Mouse (Mus musculus) MEL (cell line): ENCODE results near the gene Trex1.

Experiments used
- CTCF ChIP-seq, 3 experiments: IDR thresholded peaks in 2 of 3; conservative IDR thresholded peaks in 1 of 3; 2 replicates each; pipeline ENCODE4 v1.5.1; 2011 to 2012; ENCODE audit warnings: low read length in 3 of 3, low read depth in 2 of 3, mild to moderate bottlenecking in 2 of 3, improper control_type of control experiment in 1 of 3, inconsistent platforms in 1 of 3, mixed read lengths in 1 of 3, moderate library complexity in 1 of 3; ENCODE audit not compliant: control insufficient read depth in 1 of 3, insufficient read depth in 1 of 3, poor library complexity in 1 of 3, severe bottlenecking in 1 of 3
- JUND ChIP-seq: IDR thresholded peaks from 2 replicates; pipeline ENCODE4 v1.6.1; 2011; ENCODE audit warnings: low read depth, mild to moderate bottlenecking, improper control_type of control experiment, low read length
- MAX ChIP-seq: IDR thresholded peaks from 2 replicates; pipeline ENCODE4 v1.6.1; 2011; ENCODE audit warnings: low read length, improper control_type of control experiment
- POLR2A ChIP-seq, 2 experiments: IDR thresholded peaks; 2 replicates each; pipeline ENCODE4 v1.6.1; 2011 to 2012; ENCODE audit warnings: low read length in 2 of 2, mild to moderate bottlenecking in 2 of 2, control low read depth in 1 of 2, improper control_type of control experiment in 1 of 2, low read depth in 1 of 2, moderate library complexity in 1 of 2; ENCODE audit not compliant: control insufficient read depth in 1 of 2, insufficient read depth in 1 of 2, poor library complexity in 1 of 2

DNA sequence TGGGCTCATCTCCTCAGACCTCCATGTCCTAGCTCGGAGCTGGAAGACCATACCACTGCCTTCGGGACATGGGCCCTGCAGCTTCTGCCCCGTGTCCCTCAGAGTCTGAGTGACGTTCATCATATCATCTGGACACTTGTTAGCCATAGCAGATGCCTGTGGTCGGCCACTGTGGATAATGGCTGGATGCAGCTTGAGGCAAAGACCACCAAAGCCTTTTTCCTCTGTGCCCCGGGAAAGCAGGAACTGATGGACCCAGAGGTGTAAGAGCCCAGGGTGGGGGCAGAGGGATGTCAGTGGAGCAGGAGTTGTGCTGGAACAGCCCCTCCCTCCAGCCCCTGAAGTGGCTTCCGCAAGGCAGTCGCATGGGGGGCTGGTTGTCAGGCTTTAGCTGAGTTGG is 27.8 kb downstream of the Trex1 start:
- TF ChIP-seq CTCF (IDR thresholded peaks at IDR 0.05 in 2 of 3, conservative IDR thresholded peaks at IDR 0.05 in 1 of 3; ENCODE audit: control insufficient read depth in 1 of 3, insufficient read depth in 1 of 3, low read depth in 2 of 3, low read length in 3 of 3, poor library complexity in 1 of 3, severe bottlenecking in 1 of 3) (no peak), POLR2A (IDR thresholded peaks at IDR 0.05; ENCODE audit: control insufficient read depth in 1 of 2, insufficient read depth in 1 of 2, low read depth in 1 of 2, low read length in 2 of 2, poor library complexity in 1 of 2) (no peak), MAX (no peak), JUND (no peak)
